Mouse (Mus musculus) bone marrow macrophage, adult 2 months (primary cell): ENCODE results near the gene Lime1. TPM values are rescaled to one million over a fixed set of nuclear protein-coding genes. Genes with fewer than 3 reads are reported as not detected.

Source experiments
- H3K27ac ChIP-seq: 2 replicates; pipeline ENCODE4 v1.5.1; 2012; ENCODE audit warnings: low read depth, low read length; ENCODE audit not compliant: insufficient read depth
- H3K4me1 ChIP-seq: 2 replicates; pipeline ENCODE4 v1.6.1; 2012; ENCODE audit warnings: low read length; ENCODE audit not compliant: control insufficient read depth, insufficient read depth
- H3K4me3 ChIP-seq: 2 replicates; pipeline ENCODE4 v1.5.1; 2012; ENCODE audit warnings: mild to moderate bottlenecking, low read length, moderate library complexity; ENCODE audit not compliant: insufficient read depth
- CTCF ChIP-seq: IDR thresholded peaks from 2 replicates; pipeline ENCODE4 v1.5.1; 2012; ENCODE audit warnings: low read depth, mild to moderate bottlenecking, low read length, moderate library complexity
- POLR2A ChIP-seq: IDR thresholded peaks from 2 replicates; pipeline ENCODE4 v1.6.1; 2012; ENCODE audit warnings: mild to moderate bottlenecking, low read depth, low read length, borderline replicate concordance
- polyA plus RNA-seq: library from polyadenylated mRNA; stranded (reverse); fragments of >200 nt; gene quantifications from 2 replicates; pipeline ENCODE4 v1.2.4, GENCODE M21; 2012; ENCODE audit not compliant: missing spikeins, insufficient read depth, insufficient read length

Lime1 gene
- polyA plus RNA-seq, 1 experiment, result 10.9 TPM

DNA sequence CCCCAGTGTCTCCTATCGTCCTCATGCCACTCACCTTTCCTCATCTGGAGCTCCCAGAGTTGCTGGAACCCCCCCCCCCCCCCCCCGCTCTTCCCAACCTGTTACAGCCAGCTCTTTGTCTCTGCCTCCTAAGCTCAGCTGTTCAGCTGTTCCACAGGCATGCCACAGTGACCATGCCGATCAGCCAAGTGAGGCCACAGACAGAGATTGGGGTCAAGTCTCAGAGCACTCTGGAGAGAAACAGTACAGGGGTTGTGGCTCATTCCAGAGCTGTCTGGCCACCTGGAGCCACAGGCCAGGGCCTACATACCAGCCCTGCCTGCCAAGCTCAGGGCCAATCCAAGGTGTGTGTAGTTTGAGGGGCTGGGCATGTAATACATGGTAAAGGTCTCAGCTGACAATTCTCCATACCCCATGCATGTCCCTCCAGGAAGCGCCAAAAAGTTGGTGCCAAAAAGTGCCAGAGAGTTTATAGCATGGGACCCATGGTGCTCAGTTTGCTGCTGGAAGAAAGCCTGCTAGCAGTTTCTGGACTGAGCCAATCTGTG lies 6.9 kb downstream of the Lime1 start:
- Histone ChIP-seq H3K4me1 (no peaks in the 10 kb centered on the region), H3K4me3 (no peak overlapping the region), H3K27ac (no peak overlapping the region)
- no peak for TF ChIP-seq CTCF

DNA sequence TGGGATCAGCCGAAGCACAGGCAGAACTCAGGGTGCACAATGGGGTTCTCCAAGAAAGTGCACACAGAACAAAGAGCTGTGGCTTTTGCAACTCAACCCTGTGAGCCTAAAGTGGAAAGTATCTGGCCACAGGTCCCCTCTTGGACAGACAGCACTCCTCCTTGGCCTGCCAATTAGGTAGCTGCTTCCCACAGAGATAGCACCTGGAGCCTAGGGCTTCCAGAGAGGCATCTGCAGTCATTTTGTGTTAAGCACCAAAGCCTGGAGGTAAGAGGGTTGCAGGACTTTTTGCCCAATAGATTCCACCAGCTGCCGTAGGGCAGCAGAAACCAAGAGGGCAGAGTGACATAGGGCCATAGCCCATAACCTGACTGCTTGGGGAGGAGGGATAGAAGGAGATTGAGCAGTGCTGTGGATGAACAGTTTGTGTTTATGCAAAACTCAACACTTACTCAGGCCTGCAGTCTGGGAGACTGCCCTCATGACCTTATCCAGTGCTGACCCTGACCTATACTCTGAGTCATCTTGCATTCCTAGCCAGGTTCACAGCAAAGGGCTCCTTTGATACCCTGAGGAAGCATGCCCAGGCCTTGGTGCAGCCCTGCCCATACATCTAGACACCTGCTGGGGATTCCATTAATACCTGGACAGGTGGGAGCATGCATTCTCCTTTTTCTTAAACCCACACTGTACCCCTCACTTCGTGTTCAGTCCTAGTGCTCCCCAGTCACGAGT lies 10.4 kb downstream of the Lime1 start:
- Histone ChIP-seq H3K4me1 (no peaks in the 10 kb centered on the region), H3K27ac (no peak overlapping the region), H3K4me3 (no peak overlapping the region)
- TF ChIP-seq POLR2A (no peak), CTCF (no peak)

DNA sequence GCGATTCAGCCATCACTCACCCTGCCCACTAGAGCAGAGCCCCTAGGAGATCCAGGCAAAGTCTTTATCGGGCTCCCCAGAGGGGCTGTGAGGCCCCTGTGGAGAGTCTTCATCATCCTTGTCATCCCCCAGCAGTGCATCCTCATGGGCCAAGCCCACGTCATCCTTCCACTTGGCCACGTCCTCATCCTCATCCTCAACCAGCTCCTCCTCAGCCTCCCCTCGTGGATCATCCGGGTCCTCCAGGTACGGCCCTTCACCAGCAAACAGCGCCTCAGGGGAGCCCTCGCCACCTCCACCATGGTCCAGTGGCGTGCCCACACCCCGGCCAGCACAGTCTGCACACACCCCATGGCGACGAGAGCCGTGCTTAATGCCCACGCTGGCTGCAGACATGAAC lies 11.1 kb downstream of the Lime1 start:
- TF ChIP-seq POLR2A, result no peak
- no peak for TF ChIP-seq CTCF
- no peak overlapping the region for H3K27ac ChIP-seq
- no peaks in the 10 kb centered on the region for H3K4me1 ChIP-seq
- H3K4me3 ChIP-seq, result no peak overlapping the region

DNA sequence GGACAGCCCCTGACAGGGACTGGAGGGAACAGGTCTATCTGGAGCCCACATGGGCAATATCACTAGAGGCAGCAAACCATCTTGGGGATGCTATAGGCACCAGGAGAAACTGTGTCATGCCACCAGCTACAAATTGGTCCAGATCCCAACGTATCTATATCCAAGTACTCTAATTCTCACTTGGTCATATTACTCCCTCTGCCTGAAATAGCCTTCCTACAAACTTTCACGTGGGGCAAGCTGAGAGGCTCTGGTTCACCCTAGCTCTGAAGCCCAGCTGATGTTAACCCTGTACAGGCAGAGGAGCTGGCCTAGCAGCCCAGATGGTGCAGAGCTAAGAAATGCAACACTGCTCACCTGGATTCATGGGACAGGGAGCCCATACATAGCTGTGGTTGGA lies 11.7 kb downstream of the Lime1 start:
- TF ChIP-seq CTCF, result no peak
- no peak for TF ChIP-seq POLR2A
- Histone ChIP-seq H3K4me1 (no peaks in the 10 kb centered on the region), H3K4me3 (no peak overlapping the region), H3K27ac (no peak overlapping the region)

DNA sequence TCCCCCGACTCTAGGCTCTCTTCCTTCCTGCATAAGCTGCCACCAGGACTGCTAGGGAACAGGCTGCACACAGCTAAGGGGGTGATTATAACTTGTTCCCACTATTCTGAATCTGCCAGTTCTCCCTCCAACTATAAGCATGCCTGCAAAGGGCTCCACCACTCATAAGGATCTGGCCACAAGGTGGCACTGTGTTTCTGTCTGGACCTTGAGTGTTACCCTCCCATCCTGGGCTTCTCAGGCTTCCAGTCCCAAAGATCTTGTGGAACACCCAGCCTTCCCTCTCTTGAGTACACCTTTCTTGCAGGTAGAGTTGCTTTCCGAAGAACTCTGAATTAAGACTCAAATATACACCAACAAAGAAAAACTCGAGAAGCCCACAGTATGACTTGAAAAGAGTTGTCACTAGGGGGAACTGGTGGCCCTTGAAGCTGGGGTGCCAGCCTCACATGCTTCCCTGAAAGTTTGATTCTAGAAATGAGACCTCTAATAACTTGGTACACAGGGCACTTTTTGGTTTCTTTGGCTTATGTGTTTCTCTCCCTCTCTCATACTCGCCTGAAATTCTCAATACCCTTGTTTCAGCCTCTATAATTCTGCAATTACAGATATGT lies 12.8 kb downstream of the Lime1 start:
- Histone ChIP-seq H3K27ac (no peak overlapping the region), H3K4me1 (no peaks in the 10 kb centered on the region), H3K4me3 (no peak overlapping the region)
- TF ChIP-seq CTCF (peak; percentile 96), POLR2A (no peak)

DNA sequence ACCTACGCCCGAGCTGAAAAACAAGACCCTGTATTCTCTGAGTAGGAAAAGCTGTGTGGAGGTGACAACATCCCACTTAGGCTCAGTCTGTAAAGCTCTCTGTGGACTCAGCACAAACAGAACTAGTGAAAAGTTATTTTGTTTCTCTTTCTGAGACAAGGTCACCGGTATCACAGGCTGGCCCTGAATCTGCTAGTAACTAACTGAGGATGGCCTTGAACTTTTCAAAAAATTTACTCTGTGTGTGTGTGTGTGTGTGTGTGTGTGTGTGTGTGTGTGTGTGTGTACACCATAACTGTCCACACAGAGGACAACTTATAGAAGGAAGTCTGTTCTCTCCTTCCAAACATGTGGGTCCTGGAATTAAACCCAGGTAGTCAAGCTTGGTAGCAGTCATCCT lies 14.2 kb downstream of the Lime1 start:
- no peak overlapping the region for H3K4me3 ChIP-seq
- TF ChIP-seq POLR2A, result no peak
- TF ChIP-seq CTCF, result no peak
- H3K27ac ChIP-seq, result no peak overlapping the region
- H3K4me1 ChIP-seq, result no peaks in the 10 kb centered on the region

DNA sequence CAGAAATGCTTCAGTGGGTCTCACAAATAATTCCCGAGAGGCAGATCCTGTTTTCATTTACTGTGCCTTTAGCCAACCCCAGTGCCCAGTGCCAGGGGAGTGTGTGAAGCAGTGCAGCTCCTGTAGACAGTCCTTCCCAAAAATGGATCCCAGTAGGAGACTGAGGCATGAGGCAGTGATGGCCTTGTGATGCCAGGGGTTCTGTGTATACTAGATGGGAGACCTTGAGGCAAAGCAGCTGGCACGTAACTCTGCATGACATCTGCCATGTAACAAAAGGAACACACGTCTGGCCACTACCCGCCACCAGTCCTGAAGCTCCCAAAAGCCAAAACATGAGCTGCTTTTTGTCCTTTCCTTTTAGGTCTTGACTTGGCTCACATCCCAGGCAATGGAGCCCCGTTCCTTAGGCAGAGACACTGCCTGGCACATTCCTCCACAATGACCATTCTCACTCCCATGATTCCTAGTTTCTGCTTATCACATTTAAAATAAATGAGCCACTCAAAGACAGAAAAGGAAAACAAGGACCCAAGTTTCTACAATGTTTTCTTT lies 17.4 kb downstream of the Lime1 start:
- no peak for TF ChIP-seq POLR2A
- no peak for TF ChIP-seq CTCF
- Histone ChIP-seq H3K27ac (no peak overlapping the region), H3K4me3 (no peak overlapping the region), H3K4me1 (no peaks in the 10 kb centered on the region)

DNA sequence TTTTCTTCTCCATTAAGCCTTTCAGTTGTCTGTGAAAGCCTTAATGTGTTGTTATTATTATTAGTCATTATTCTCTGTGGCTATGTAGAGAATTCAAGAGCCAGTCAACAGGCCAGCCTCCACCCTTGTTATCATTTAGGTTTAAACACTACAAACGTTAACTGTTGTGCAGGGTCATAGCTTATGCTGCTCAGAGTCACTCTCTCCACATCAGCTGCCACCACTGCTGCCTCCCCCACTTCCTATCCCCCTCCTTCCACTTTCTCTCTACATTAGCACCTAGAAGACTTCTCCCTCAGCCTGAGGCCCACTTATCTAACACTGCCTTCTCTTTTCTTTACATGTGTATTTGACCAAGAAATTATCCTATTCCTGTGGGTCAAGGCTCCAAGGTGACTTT lies 21.6 kb downstream of the Lime1 start:
- no peak for TF ChIP-seq POLR2A
- no peak for TF ChIP-seq CTCF
- H3K4me3 ChIP-seq, result no peak overlapping the region
- H3K4me1 ChIP-seq, result no peaks in the 10 kb centered on the region
- H3K27ac ChIP-seq, result no peak overlapping the region

DNA sequence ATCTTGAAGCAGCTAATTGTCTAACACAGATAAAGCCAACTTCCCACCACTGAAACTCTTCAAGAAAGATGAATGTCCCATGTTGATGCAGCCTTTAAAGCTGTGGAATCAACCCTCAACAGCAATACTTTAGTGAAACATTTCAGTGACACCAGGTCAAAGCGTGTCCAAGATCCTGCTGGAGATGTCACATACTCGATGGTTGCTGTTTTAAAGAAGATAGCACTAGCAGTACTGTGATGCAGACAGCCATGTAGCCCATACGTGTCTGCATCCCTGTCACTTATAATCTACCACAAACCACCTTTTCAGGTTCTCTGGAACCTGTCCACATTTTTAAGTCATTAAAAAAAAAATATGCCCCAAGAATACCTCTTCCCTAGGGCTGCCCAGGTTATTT lies 23.8 kb downstream of the Lime1 start:
- TF ChIP-seq POLR2A (no peak), CTCF (no peak)
- Histone ChIP-seq H3K27ac (no peak overlapping the region), H3K4me3 (no peak overlapping the region), H3K4me1 (no peaks in the 10 kb centered on the region)

DNA sequence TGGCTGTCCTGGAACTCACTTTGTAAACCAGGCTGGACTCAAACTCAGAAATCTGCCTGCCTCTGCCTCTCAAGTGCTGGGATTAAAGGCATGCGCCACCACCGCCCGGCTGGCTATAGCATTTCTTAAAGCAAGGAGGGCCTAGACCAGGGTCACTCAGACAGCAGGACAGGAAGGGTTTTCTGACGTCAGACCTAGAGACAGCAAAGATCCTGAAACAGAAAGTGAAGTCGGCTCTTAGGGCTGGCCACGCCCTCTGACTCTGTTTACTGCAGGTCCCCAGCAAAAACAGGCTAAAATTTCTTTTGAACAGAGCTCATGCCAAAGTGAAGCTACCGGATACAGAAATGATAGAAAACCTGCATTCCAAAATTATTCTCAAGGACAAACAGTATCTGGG lies 29.8 kb downstream of the Lime1 start:
- Histone ChIP-seq H3K27ac (no peak overlapping the region), H3K4me3 (no peak overlapping the region), H3K4me1 (peaks cover 18% of the 10 kb centered on the region)
- no peak for TF ChIP-seq CTCF
- no peak for TF ChIP-seq POLR2A
